Mouse (Mus musculus) intestine, postnatal 0 days (tissue): ENCODE measurements around the gene Hao2. TPM values are rescaled to one million over a fixed set of nuclear protein-coding genes. Genes with fewer than 3 reads are reported as not detected.

Source experiments
- ATAC-seq: fragments of 200-750 bp; cut with Nextera tagmentation; 2 replicates; pipeline ENCODE4 v1.8.0; 2017; ENCODE audit warnings: mild to moderate bottlenecking, moderate TSS enrichment, moderate library complexity
- H3K27ac ChIP-seq: fragments of 300-500 bp; sonication (generic); 2 replicates; pipeline ENCODE4 v1.5.1; 2014; ENCODE audit warnings: mild to moderate bottlenecking, low read depth, low read length, moderate library complexity
- H3K27me3 ChIP-seq: fragments of 300-500 bp; sonication (generic); replicated peaks from 2 replicates; pipeline ENCODE4 v1.6.1; 2014; ENCODE audit warnings: low read length, mixed read lengths; ENCODE audit not compliant: control insufficient read depth, insufficient read depth
- H3K36me3 ChIP-seq: fragments of 300-500 bp; sonication (generic); 2 replicates; pipeline ENCODE4 v1.6.1; 2014; ENCODE audit warnings: mild to moderate bottlenecking, moderate library complexity; ENCODE audit not compliant: control insufficient read depth, insufficient read depth
- H3K4me1 ChIP-seq: fragments of 300-500 bp; sonication (generic); replicated peaks from 2 replicates; pipeline ENCODE4 v1.6.1; 2014; ENCODE audit warnings: antibody characterized with exemption, low read length, mixed read lengths; ENCODE audit not compliant: control insufficient read depth, insufficient read depth
- H3K4me2 ChIP-seq: fragments of 300-500 bp; sonication (generic); replicated peaks from 2 replicates; pipeline ENCODE4 v1.6.1; 2014; ENCODE audit warnings: low read depth, mild to moderate bottlenecking, moderate library complexity
- H3K4me3 ChIP-seq: fragments of 300-500 bp; sonication (generic); 2 replicates; pipeline ENCODE4 v1.5.1; 2014; ENCODE audit warnings: low read depth, low read length
- H3K9ac ChIP-seq: fragments of 300-500 bp; sonication (generic); 2 replicates; pipeline ENCODE4 v1.6.1; 2014; ENCODE audit warnings: mild to moderate bottlenecking, low read depth, low read length
- H3K9me3 ChIP-seq: fragments of 300-500 bp; sonication (generic); 2 replicates; pipeline ENCODE4 v1.6.1; 2016; ENCODE audit warnings: mixed run types; ENCODE audit not compliant: control insufficient read depth
- CTCF ChIP-seq: sonication (generic); IDR thresholded peaks from 2 replicates; pipeline ENCODE4 v1.5.1; 2016; ENCODE audit warnings: low read depth, mild to moderate bottlenecking, control low read depth, antibody characterized with exemption, moderate library complexity
- WGBS: fragments of 180-500 bp; shearing (Covaris S2); extraction: QIAGEN DNeasy Blood & Tissue Kit; methylation state at CpG from one replicate; pipeline ENCODE4 v1.1.7; 2014; 5-methylcytosine and 5-hydroxymethylcytosine counted together
- polyA plus RNA-seq: library from polyadenylated mRNA; unstranded; fragments of >200 nt; fragmentation: Nextera tagmentation; extraction: Ambion mirVana; gene quantifications from 2 replicates; pipeline ENCODE4 v1.2.1, GENCODE M21; 2015

Hao2 gene
- polyA plus RNA-seq = 32.5 and 33.9 TPM in 2 replicates

- ATAC-seq = peak; percentile 72; the same call in 1 of the 2 replicates
- no peaks in the 10 kb centered on the region for H3K9me3 ChIP-seq
- H3K4me3 ChIP-seq = peak within 1 kb of the TSS; percentile 31
- no peak within 1 kb of the TSS for H3K9ac ChIP-seq
- no peaks in the 10 kb centered on the region for H3K36me3 ChIP-seq
- no peak within 1 kb of the TSS; the same call in 1 of the 2 replicates for H3K27ac ChIP-seq
- no peaks in the 10 kb centered on the region for H3K27me3 ChIP-seq
- H3K4me1 ChIP-seq = no peaks in the 10 kb centered on the region
- TF ChIP-seq CTCF = no peak
- 22% methylated on average over 3 of the region's 3 CpGs for WGBS
- peak within 1 kb of the TSS; percentile 52 for H3K4me2 ChIP-seq
These were observed at the start of gene Hao2 for GRCm38 (mm10) chr3:98893057-98893772. Gene Hao2 (minus strand): TSS chr3:98893239.

- no peaks in the 10 kb centered on the region for H3K27me3 ChIP-seq
- H3K4me2 ChIP-seq = peak overlapping the region; percentile 63
- H3K4me1 ChIP-seq = peaks cover 6% of the 10 kb centered on the region; the same call in 1 of the 2 replicates
- H3K4me3 ChIP-seq = peak overlapping the region; percentile 32
- no peaks in the 10 kb centered on the region for H3K36me3 ChIP-seq
- H3K9ac ChIP-seq = no peak overlapping the region
- no peaks in the 10 kb centered on the region for H3K9me3 ChIP-seq
- ATAC-seq = 0 out of 2 replicates have a peak, but pooled peaks have one; percentile 36
- H3K27ac ChIP-seq = no peak overlapping the region
- WGBS = 30% methylated on average over 10 of the region's 10 CpGs
- TF ChIP-seq CTCF = no peak
These were observed 48.6 kb upstream of the Hao2 start for GRCm38 (mm10) chr3:98941601-98942000.

DNA sequence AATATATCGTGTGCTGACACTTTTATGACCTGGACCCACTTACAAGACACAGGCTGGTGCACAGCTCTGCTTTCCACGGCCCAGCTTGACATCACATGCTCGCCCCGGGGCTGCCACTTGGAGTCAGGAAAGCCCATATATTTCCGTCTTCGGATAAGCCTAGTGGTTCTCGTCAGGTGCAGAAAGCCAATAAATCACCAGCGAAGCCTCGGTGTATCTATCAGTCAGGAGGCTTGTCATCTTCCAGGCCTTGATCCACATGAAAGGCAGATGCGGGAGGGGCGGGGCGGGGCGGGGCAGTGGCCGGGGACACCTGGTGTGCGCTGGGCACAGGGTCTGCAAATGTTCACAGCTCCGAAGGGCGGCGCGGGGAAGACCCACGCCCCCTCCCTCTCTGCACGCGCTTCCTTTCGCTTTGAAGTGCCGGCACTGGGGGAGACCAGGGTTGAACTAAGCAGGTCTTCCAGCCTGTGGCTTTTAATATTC lies 48.1 kb upstream of the Hao2 start:
- H3K27ac ChIP-seq = no peak overlapping the region

GRCm38 (mm10) chr3:98940225-98940624 lies 47.2 kb upstream of the Hao2 start:
- H3K9me3 ChIP-seq = no peaks in the 10 kb centered on the region
- no peak for ATAC-seq
- no peak overlapping the region for H3K27ac ChIP-seq
- WGBS = 74% methylated on average over 4 of the region's 4 CpGs
- no peaks in the 10 kb centered on the region for H3K27me3 ChIP-seq
- no peak overlapping the region for H3K4me3 ChIP-seq
- H3K4me1 ChIP-seq = peaks cover 6% of the 10 kb centered on the region; the same call in 1 of the 2 replicates
- H3K9ac ChIP-seq = no peak overlapping the region
- H3K36me3 ChIP-seq = no peaks in the 10 kb centered on the region
- TF ChIP-seq CTCF = no peak
- no peak overlapping the region for H3K4me2 ChIP-seq

More for the DNA sequence above, 48.1 kb upstream of the Hao2 start:
- ATAC-seq = peak; percentile 16; the same call in 1 of the 2 replicates
- Histone ChIP-seq H3K36me3 (no peaks in the 10 kb centered on the region), H3K9me3 (no peaks in the 10 kb centered on the region), H3K4me2 (peak overlapping the region; percentile 63), H3K4me1 (peaks cover 6% of the 10 kb centered on the region; the same call in 1 of the 2 replicates), H3K4me3 (peak overlapping the region; percentile 32), H3K9ac (no peak overlapping the region), H3K27me3 (no peaks in the 10 kb centered on the region)
- TF ChIP-seq CTCF = no peak
- WGBS = 2% methylated on average over 22 of the region's 24 CpGs

DNA sequence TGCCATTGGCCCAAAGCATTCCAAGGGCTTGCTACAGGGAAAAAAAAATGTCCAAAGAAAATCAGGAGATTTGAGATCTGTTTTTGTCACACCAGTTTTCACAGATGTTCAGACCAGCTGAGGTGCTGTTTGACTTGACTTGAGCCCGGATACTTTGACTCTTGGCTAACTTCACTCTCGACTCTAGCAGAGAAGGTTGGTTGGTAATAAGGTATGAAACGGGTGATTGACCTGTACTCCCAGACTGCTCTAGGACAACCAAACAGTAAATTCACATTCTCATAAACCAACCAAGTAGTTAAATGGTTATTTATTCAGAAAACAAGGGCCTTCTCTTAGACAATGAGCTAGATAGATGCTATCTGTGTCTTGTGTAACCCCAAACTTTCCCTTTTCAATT lies 43.4 kb upstream of the Hao2 start:
- Histone ChIP-seq H3K36me3 (no peaks in the 10 kb centered on the region), H3K4me3 (no peak overlapping the region), H3K9me3 (no peaks in the 10 kb centered on the region), H3K4me2 (no peak overlapping the region), H3K9ac (no peak overlapping the region), H3K4me1 (peaks cover 11% of the 10 kb centered on the region; the same call in 1 of the 2 replicates), H3K27ac (no peak overlapping the region), H3K27me3 (no peaks in the 10 kb centered on the region)
- no peak for ATAC-seq
- WGBS = 94% methylated on average over 3 of the region's 3 CpGs
- TF ChIP-seq CTCF = no peak

DNA sequence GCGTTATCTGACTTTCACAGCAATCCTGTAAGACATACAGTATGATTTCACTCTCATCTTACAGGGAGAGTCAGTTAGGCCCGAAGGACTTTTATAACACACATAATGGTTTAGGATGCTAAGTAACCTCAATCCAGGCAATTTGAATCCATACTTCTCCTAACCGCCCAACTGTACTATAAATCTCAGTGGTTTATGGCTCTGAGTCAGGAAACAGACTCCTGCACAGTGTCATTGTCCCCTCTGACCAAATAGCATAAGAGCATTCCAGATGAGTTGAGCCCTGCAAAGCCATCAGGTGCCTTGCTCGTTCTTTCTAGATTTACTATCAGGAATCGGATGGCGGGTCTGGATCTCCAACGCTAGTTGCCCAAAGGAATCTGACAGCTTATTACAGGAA lies 41.6 kb upstream of the Hao2 start:
- Histone ChIP-seq H3K27ac (no peak overlapping the region), H3K9ac (no peak overlapping the region), H3K4me3 (no peak overlapping the region), H3K27me3 (no peaks in the 10 kb centered on the region), H3K36me3 (no peaks in the 10 kb centered on the region), H3K9me3 (no peaks in the 10 kb centered on the region), H3K4me2 (no peak overlapping the region), H3K4me1 (peaks cover 9% of the 10 kb centered on the region; the same call in 1 of the 2 replicates)
- WGBS = 37% methylated on average over 7 of the region's 7 CpGs
- no peak for TF ChIP-seq CTCF
- peak; percentile 57; the same call in 1 of the 2 replicates for ATAC-seq
